Mouse (Mus musculus) midbrain, embryonic 14.5 days (tissue): ENCODE results near the gene 6030408B16Rik. TPM values are rescaled to one million over a fixed set of nuclear protein-coding genes. Genes with fewer than 3 reads are reported as not detected.
A peak's percentile ranks its signal among the peaks of the same experiment; 100 is the strongest.

Source experiments
- ATAC-seq: fragments of 200-750 bp; cut with Nextera tagmentation; 2 replicates; pipeline ENCODE4 v1.8.0; 2017; ENCODE audit warnings: moderate number of reproducible peaks, moderate library complexity; ENCODE audit not compliant: low FRiP score, low TSS enrichment
- DNase-seq: peaks from one replicate; pipeline ENCODE4 v3.0.0-alpha.2; 2015
- H3K27ac ChIP-seq: fragments of 300-500 bp; sonication (generic); replicated peaks from 2 replicates; pipeline ENCODE4 v1.5.1; 2014; ENCODE audit warnings: mild to moderate bottlenecking, low read depth, low read length, moderate library complexity
- H3K27me3 ChIP-seq: fragments of 300-500 bp; sonication (generic); 2 replicates; pipeline ENCODE4 v1.6.1; 2014; ENCODE audit warnings: low read length, control low read depth, mixed read lengths; ENCODE audit not compliant: control insufficient read depth, insufficient read depth
- H3K36me3 ChIP-seq: fragments of 300-500 bp; sonication (generic); 2 replicates; pipeline ENCODE4 v1.6.1; 2014; ENCODE audit warnings: low read length, control low read depth; ENCODE audit not compliant: control insufficient read depth, insufficient read depth
- H3K4me1 ChIP-seq: fragments of 300-500 bp; sonication (generic); 2 replicates; pipeline ENCODE4 v1.6.1; 2014; ENCODE audit warnings: mild to moderate bottlenecking, antibody characterized with exemption, low read length, control low read depth; ENCODE audit not compliant: control insufficient read depth, insufficient read depth
- H3K4me2 ChIP-seq: fragments of 300-500 bp; sonication (generic); 2 replicates; pipeline ENCODE4 v1.6.1; 2014; ENCODE audit warnings: mild to moderate bottlenecking, low read length, moderate library complexity
- H3K4me3 ChIP-seq: fragments of 300-500 bp; sonication (generic); replicated peaks from 2 replicates; pipeline ENCODE4 v1.5.1; 2014; ENCODE audit warnings: low read depth, low read length
- H3K9ac ChIP-seq: fragments of 300-500 bp; sonication (generic); replicated peaks from 2 replicates; pipeline ENCODE4 v1.6.1; 2014; ENCODE audit warnings: mild to moderate bottlenecking, low read length, moderate library complexity
- H3K9me3 ChIP-seq: fragments of 300-500 bp; sonication (generic); 2 replicates; pipeline ENCODE4 v1.6.1; 2016; ENCODE audit warnings: low read length, control low read depth, mixed read lengths; ENCODE audit not compliant: control insufficient read depth
- WGBS: fragments of 180-500 bp; shearing (Covaris S2); extraction: QIAGEN DNeasy Blood & Tissue Kit; methylation state at CpG from one replicate; pipeline ENCODE4 v1.1.7; 2014; 5-methylcytosine and 5-hydroxymethylcytosine counted together
- polyA plus RNA-seq: library from polyadenylated mRNA; unstranded; fragments of >200 nt; fragmentation: Nextera tagmentation; extraction: Ambion mirVana; gene quantifications from 2 replicates; pipeline ENCODE4 v1.2.1, GENCODE M21; 2014

6030408B16Rik gene
- polyA plus RNA-seq, 1 experiment from 2014 or later, result 0.30 TPM

DNA sequence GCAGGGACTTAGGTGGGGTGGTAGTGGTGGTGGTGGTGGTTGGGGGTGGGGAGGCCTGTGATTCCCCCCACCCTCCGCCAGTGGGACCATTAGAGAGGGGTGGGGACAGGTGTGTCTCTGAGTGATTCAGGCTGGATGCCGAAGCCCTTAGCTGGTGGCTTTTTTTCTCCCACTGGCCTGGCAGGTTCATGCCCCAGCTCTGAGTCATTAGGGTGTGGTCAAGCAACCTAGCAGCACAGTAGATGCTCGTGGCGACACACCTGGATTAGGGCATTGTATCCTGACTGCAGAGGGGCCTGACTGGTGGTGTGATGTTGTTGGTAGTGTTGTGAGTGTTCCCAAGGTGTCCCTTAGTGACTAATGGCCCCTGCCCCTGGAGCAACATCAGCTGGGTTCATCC is 38.1 kb downstream of the 6030408B16Rik start:
- Histone ChIP-seq H3K9me3 (no peaks in the 10 kb centered on the region), H3K4me3 (no peak overlapping the region), H3K4me2 (no peak overlapping the region), H3K36me3 (no peaks in the 10 kb centered on the region), H3K4me1 (no peaks in the 10 kb centered on the region), H3K27ac (no peak overlapping the region), H3K9ac (no peak overlapping the region), H3K27me3 (no peaks in the 10 kb centered on the region)
- DNase-seq (no peak), ATAC-seq (no peak)
- 84% methylated on average over 4 of the region's 4 CpGs for WGBS

DNA sequence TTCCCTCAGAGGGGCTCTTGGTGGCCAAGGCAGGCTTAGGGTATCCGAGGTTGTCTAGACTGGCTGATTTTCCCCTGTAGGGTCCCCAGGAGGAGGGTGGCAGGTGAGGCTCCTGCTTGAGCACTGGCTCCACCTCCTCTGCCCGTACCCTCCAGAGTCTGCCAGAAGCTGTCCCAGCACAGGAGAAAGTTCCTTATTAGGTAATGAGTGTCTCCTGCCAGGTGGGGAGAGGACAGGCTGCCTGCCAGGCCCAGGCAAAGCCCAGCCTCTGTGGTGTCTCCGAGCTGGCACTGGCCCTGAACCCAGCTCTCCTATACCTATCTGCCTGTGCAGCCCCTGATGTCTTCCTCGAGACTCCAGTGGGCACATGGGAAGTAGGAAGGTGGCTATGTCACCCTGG is 39.4 kb downstream of the 6030408B16Rik start:
- no peak overlapping the region for H3K27ac ChIP-seq
- no peak overlapping the region for H3K4me2 ChIP-seq
- H3K4me1 ChIP-seq, result no peaks in the 10 kb centered on the region
- ATAC-seq (no peak), DNase-seq (no peak)
- H3K9me3 ChIP-seq, result no peaks in the 10 kb centered on the region
- H3K36me3 ChIP-seq, result no peaks in the 10 kb centered on the region
- no peak overlapping the region for H3K9ac ChIP-seq
- 69% methylated on average over 4 of the region's 4 CpGs for WGBS
- no peak overlapping the region for H3K4me3 ChIP-seq
- H3K27me3 ChIP-seq, result no peaks in the 10 kb centered on the region

DNA sequence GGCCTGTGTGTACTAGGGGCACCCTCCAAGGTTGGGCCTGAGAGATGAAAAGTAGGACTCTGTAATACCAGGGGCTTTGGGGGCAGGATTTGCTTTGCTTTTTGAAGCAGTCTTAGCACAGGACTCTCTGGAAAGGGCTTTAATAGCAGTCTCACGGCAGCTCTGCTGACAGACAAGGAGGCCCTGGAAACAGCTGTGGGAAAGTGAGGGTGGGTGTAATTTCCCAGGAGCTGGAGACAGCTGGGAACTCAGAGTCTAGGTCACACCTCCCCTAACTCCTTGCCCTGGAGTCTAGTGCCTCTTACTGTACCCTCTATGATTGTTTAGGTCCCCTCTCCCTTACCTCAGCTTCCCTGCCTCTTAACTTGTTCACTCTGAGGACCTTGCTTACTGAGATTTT is 40.2 kb downstream of the 6030408B16Rik start:
- no peak overlapping the region for H3K9ac ChIP-seq
- no peak overlapping the region for H3K27ac ChIP-seq
- no peaks in the 10 kb centered on the region for H3K36me3 ChIP-seq
- no peaks in the 10 kb centered on the region for H3K9me3 ChIP-seq
- no peaks in the 10 kb centered on the region for H3K27me3 ChIP-seq
- WGBS, result 56% methylated on average over 1 of the region's 1 CpGs
- no peaks in the 10 kb centered on the region for H3K4me1 ChIP-seq
- H3K4me2 ChIP-seq, result no peak overlapping the region
- no peak overlapping the region for H3K4me3 ChIP-seq
- ATAC-seq (no peak), DNase-seq (no peak)

DNA sequence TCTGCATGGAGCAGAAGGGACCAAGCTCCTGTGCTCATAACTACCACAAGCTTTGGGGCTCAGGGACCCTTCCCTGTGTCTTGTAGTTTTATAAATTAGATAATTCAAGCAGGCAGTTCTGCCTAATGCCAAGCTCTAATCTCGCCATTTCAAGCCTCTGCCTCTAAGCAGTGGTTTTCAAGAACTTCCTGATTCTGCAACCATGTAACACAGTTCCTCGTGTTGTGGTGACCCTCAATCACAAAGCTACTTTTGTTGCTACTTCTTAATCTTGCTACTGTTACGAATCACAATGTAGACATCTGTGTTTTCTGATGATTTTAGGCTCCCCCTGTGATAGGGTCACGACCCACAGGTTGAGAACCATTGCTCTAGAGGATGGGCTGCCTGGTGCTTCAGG is 40.6 kb downstream of the 6030408B16Rik start:
- H3K4me1 ChIP-seq, result no peaks in the 10 kb centered on the region
- H3K4me3 ChIP-seq, result no peak overlapping the region
- no peaks in the 10 kb centered on the region for H3K9me3 ChIP-seq
- no peak for DNase-seq
- 63% methylated on average over 4 of the region's 4 CpGs for WGBS
- no peaks in the 10 kb centered on the region for H3K27me3 ChIP-seq
- H3K27ac ChIP-seq, result no peak overlapping the region
- H3K9ac ChIP-seq, result no peak overlapping the region
- H3K4me2 ChIP-seq, result no peak overlapping the region
- no peaks in the 10 kb centered on the region for H3K36me3 ChIP-seq
- ATAC-seq, result no peak

DNA sequence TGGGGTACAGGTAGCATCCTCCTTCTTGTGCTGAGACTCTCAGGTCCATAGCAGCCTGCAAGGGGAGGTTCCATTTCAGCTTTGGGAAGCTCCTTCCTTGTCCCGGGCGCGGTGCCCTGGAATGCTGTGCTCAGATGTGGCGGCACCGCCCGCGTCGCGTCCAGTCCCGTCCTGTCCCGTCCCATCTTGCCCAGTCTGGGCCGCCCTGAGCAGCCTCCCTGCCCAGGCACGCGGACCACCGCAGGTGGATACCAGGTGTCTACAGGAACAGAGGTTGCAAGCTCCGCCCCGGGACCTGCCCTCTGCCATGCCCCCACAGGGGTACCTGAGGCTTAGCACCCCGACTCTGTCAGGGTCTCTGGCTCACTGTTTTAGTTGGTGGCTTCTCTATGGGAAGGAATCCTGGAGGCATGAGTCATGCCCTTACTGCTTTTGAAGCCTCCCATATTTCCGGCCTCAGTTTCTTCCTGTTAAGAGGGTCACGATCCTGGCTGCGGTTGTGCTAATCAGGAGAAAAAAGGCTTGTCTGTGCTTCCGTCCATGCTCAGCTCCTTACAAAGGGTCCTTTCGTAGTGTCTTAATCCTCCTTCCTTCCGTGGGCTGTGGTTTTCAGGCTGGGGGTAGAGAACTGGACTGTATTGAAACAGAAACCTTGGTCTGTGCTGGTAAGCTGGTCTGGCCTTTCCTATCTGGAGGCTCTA is 43.6 kb downstream of the 6030408B16Rik start:
- ATAC-seq (no peak), DNase-seq (no peak)
- Histone ChIP-seq H3K9me3 (no peaks in the 10 kb centered on the region), H3K36me3 (no peaks in the 10 kb centered on the region), H3K4me3 (no peak overlapping the region), H3K27ac (no peak overlapping the region), H3K9ac (no peak overlapping the region), H3K4me2 (no peak overlapping the region), H3K4me1 (no peaks in the 10 kb centered on the region), H3K27me3 (no peaks in the 10 kb centered on the region)
- 52% methylated on average over 24 of the region's 24 CpGs for WGBS

DNA sequence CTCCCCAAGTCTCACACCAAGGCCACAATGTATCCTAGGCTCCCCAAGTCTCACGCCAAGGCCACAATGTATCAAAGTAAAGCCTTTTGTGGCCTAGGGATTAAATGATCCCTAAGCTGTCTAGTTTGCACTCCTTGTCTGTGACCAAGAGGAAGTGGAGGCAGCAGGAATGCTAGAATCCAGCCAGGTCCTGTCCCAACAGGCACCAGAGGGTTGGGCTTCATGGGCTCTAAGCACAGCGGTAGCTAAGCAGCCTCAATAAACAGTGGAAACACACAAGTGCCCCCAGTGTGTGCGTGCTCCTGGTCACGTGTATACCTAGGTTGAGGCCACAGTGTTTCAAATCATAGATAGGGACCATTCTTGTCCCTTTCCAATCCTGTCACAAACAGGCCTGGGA is 45.3 kb downstream of the 6030408B16Rik start:
- Histone ChIP-seq H3K27me3 (no peaks in the 10 kb centered on the region), H3K4me3 (no peak overlapping the region), H3K36me3 (no peaks in the 10 kb centered on the region), H3K27ac (no peak overlapping the region), H3K4me1 (no peaks in the 10 kb centered on the region), H3K9ac (no peak overlapping the region), H3K4me2 (no peak overlapping the region), H3K9me3 (no peaks in the 10 kb centered on the region)
- WGBS, result 83% methylated on average over 4 of the region's 4 CpGs
- ATAC-seq (no peak), DNase-seq (no peak)

DNA sequence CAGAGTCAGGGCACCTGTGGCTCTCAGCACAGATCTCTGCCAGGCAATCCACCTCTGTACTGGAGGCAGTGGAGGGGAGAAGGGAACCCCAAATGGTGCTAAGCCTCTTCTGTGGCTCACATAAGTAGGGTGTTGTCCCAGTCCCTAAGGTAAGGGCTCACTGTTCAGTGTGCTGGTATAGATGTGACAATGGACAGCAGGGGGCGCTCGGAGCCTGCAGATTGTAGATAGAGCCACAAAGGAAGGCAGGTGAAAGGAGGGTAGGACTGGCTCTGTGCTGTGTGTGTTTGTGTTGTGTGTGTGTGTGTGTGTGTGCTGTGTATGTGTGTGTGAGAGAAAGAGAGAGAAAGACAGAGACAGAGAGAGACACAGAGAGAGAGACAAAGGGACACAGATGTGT is 46.5 kb downstream of the 6030408B16Rik start:
- Histone ChIP-seq H3K9ac (no peak overlapping the region), H3K27me3 (no peaks in the 10 kb centered on the region), H3K4me3 (no peak overlapping the region), H3K9me3 (no peaks in the 10 kb centered on the region), H3K36me3 (no peaks in the 10 kb centered on the region), H3K27ac (no peak overlapping the region), H3K4me2 (no peak overlapping the region), H3K4me1 (no peaks in the 10 kb centered on the region)
- ATAC-seq (peak; percentile 87), DNase-seq (peak; percentile 96)
- WGBS, result 0% methylated on average over 2 of the region's 2 CpGs

DNA sequence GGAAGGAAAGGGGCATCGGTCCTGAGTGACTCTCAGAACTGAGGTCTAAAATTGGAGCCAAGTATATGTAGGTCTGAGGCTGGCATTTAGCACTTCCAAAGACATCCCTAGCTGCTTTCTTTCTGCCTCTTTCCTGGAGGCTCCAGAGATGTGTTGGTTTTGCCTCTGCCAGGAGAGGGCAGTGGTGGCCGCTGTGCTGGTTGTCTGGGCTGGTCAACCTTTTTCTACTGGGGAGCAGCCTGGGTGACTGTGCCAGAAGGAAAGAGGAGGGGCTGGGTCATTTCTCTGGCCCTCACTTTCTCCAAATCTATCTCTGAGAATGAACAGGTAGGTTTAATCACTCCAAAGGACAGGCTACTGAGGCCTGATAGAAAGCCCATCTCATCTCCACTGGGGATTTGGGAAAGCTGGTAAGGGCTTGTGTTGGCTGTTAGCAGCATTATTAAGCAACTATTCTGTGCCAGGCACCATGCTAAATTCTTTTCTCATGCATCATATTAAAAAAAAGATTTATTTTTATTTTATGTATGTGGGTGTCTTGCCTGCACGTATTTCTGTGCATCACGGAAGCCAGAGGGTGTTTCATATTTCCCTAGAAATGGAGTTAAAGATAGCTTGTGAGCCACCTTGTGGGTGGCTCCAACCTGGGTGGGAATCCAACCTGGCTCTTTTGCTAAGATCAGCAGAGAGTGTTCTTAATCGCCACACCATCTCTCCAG is 48.9 kb downstream of the 6030408B16Rik start:
- Histone ChIP-seq H3K4me1 (no peaks in the 10 kb centered on the region), H3K9me3 (no peaks in the 10 kb centered on the region), H3K36me3 (no peaks in the 10 kb centered on the region), H3K27me3 (no peaks in the 10 kb centered on the region), H3K27ac (no peak overlapping the region), H3K4me3 (no peak overlapping the region), H3K4me2 (no peak overlapping the region), H3K9ac (no peak overlapping the region)
- WGBS, result 70% methylated on average over 5 of the region's 5 CpGs
- no peak for DNase-seq
- no peak for ATAC-seq
